Mouse (Mus musculus): ENCODE data around the gene Zfp184.
A peak's percentile ranks its signal among the peaks of the same experiment; 100 is the strongest.

Zfp184 gene

GRCm38 (mm10) chr13:21920681-21921233 lies 24.1 kb upstream of the Zfp184 start:
- DNase-seq (ENCODE audit: low spot score in 2 of 2) = no peak

GRCm38 (mm10) chr13:21923417-21923816 lies 21.5 kb upstream of the Zfp184 start:
- DNase-seq (ENCODE audit: low spot score in 2 of 2) = no peak

GRCm38 (mm10) chr13:21924734-21925335 lies 20.1 kb upstream of the Zfp184 start:
- DNase-seq (ENCODE audit: low spot score in 2 of 2) = no peak

GRCm38 (mm10) chr13:21930981-21931380 lies 13.9 kb upstream of the Zfp184 start:
- no peak for DNase-seq (ENCODE audit: low spot score in 2 of 2)

- DNase-seq (ENCODE audit: low spot score in 2 of 2) = no peak
Observed at GRCm38 (mm10) chr13:21931740-21932139, 13.2 kb upstream of the Zfp184 start.

- DNase-seq (ENCODE audit: low spot score in 2 of 2) = peak in 1 of 2 experiments; percentile 42
Observed at GRCm38 (mm10) chr13:21933626-21934548, 11.0 kb upstream of the Zfp184 start.

- peak; percentile 33 to 54 for DNase-seq (ENCODE audit: low spot score in 2 of 2)
Observed at GRCm38 (mm10) chr13:21934982-21935791, 9.7 kb upstream of the Zfp184 start.

GRCm38 (mm10) chr13:21935833-21936232 lies 9.1 kb upstream of the Zfp184 start:
- no peak for DNase-seq (ENCODE audit: low spot score in 2 of 2)

GRCm38 (mm10) chr13:21936968-21937367 lies 7.9 kb upstream of the Zfp184 start:
- DNase-seq (ENCODE audit: low spot score in 2 of 2) = peak; percentile 26 to 36

- DNase-seq (ENCODE audit: low spot score in 2 of 2) = peak; percentile 87 to 94
Observed at GRCm38 (mm10) chr13:21940213-21940612, 4.7 kb upstream of the Zfp184 start.

- DNase-seq (ENCODE audit: low spot score in 2 of 2) = peak; percentile 83 to 87
Observed at GRCm38 (mm10) chr13:21940811-21941321, 4.0 kb upstream of the Zfp184 start.

- DNase-seq (ENCODE audit: low spot score in 2 of 2) = no peak
Observed at GRCm38 (mm10) chr13:21943644-21944043, 1.2 kb upstream of the Zfp184 start.

- DNase-seq (ENCODE audit: low spot score in 2 of 2) = no peak
Observed at GRCm38 (mm10) chr13:21944592-21944925, 335 bp upstream of the Zfp184 start.

GRCm38 (mm10) chr13:21969269-21969668 lies 24.4 kb downstream of the Zfp184 start:
- DNase-seq (ENCODE audit: low spot score in 2 of 2) = no peak

- DNase-seq (ENCODE audit: low spot score in 2 of 2) = no peak
Observed at GRCm38 (mm10) chr13:21969816-21970215, 24.9 kb downstream of the Zfp184 start.

- DNase-seq (ENCODE audit: low spot score in 2 of 2) = no peak
Observed at GRCm38 (mm10) chr13:21971641-21972040, 26.7 kb downstream of the Zfp184 start.

- peak; percentile 78 to 93 for DNase-seq (ENCODE audit: low spot score in 2 of 2)
Observed at GRCm38 (mm10) chr13:21974221-21974725, 29.4 kb downstream of the Zfp184 start.

- DNase-seq (ENCODE audit: low spot score in 2 of 2) = peak; percentile 29 to 65
Observed at GRCm38 (mm10) chr13:21974726-21975473, 30.0 kb downstream of the Zfp184 start.

GRCm38 (mm10) chr13:21980981-21981802 lies 36.3 kb downstream of the Zfp184 start, which contains the start of gene Pom121l2:
Gene Pom121l2 (plus strand): TSS chr13:21981194.
- DNase-seq (ENCODE audit: low spot score in 2 of 2) = peak in 1 of 2 experiments; percentile 5

GRCm38 (mm10) chr13:21981803-21982193 lies 36.9 kb downstream of the Zfp184 start:
- no peak for DNase-seq (ENCODE audit: low spot score in 2 of 2)
